Mouse (Mus musculus) small intestine, adult 2 months (tissue): ENCODE measurements around the gene Fgfrl1.

Source experiments
- CTCF ChIP-seq: fragments of 200-500 bp; IDR thresholded peaks from 2 replicates; pipeline ENCODE4 v1.5.1; 2012; ENCODE audit warnings: low read depth, mild to moderate bottlenecking, control low read depth, inconsistent platforms, low read length, moderate library complexity, mixed read lengths; ENCODE audit not compliant: insufficient replicate concordance, insufficient read length; ENCODE audit errors: extremely low read depth
- POLR2A ChIP-seq: fragments of 200-500 bp; IDR thresholded peaks from 2 replicates; pipeline ENCODE4 v1.6.1; 2012; ENCODE audit warnings: low read depth, mild to moderate bottlenecking, control low read depth, inconsistent platforms, low read length, moderate library complexity

DNA sequence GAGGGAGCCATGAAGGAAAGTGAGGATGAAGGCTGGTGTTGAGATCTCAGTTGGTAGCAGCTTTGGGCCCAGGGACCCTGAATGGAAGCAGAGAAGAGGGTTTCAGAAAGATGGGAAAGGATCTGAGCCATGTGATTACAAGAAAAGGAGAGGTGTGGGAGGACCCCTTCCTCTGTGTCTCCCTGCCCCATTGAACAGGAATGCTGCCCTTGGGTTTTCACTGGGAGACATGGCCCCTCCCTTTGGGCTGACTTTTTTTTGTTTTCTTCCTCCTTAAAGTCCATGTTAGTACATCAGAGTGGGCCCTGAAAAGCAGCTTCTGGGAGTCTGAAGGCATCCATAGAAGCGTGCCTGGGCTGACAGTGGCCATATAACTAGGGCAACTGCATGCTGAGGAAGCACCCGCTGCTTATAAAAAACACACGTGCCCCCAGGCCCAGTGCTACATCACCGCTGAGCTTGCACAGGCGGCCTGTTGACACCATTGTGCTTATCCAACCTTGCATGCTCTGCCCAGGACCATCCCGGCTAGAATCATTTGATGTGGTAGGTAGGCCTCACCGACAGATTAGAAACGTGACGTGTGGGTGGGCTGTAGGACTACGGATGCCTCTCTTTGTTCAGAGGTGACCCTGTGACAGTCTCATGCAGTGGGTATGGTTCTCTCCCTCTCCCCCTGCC, 9.3 kb downstream of the Fgfrl1 start:
- TF ChIP-seq CTCF (no peak), POLR2A (no peak)
